Mouse (Mus musculus) frontal cortex, adult 2 months (tissue): ENCODE data around the gene Tjp3. TPM values are rescaled to one million over a fixed set of nuclear protein-coding genes. Genes with fewer than 3 reads are reported as not detected.
A peak's percentile ranks its signal among the peaks of the same experiment; 100 is the strongest.

ENCODE experiments used
- DNase-seq, 2 experiments: peaks; one replicate each; pipeline ENCODE4 v3.0.0; 2022; ENCODE audit warnings: low spot score in 1 of 2; ENCODE audit errors: extremely low spot score in 1 of 2
- polyA plus RNA-seq: library from polyadenylated mRNA; depleted of rRNA; stranded (reverse); fragments of >200 nt; gene quantifications from 2 replicates; pipeline ENCODE4 v1.2.3, GENCODE M21; 2012

Gene Tjp3
- polyA plus RNA-seq, 1 experiment = 0.34 TPM

- no peak for DNase-seq
Measured at GRCm38 (mm10) chr10:81299585-81300351, 8.4 kb upstream of the Tjp3 start.

- peak in 1 of 2 experiments; percentile 2 for DNase-seq
Measured at GRCm38 (mm10) chr10:81298369-81299100, 7.2 kb upstream of the Tjp3 start.

DNA sequence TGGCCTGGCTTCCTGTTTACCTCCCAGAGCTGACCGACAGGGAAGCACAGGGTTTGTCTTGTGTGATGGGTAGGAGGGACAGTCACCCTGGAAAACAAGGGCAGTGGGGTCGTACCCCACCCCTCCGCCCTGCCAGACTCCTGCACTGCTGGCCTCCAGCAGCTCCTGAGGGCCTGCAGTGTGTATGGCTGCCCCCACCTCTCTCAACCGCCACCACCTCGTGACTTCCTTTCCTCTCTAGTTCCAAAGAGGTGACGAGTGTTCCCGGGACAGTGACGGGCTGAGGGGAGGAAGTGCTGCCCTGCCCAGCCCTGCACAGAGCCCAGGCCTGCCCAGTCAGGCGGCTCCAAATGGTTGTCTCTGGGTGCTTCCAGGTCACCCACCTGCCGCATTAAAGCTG, 6.5 kb upstream of the Tjp3 start:
- peak in 1 of 2 experiments; percentile 3 for DNase-seq

- DNase-seq = no peak
Measured at GRCm38 (mm10) chr10:81297246-81297645, 5.9 kb upstream of the Tjp3 start.

DNA sequence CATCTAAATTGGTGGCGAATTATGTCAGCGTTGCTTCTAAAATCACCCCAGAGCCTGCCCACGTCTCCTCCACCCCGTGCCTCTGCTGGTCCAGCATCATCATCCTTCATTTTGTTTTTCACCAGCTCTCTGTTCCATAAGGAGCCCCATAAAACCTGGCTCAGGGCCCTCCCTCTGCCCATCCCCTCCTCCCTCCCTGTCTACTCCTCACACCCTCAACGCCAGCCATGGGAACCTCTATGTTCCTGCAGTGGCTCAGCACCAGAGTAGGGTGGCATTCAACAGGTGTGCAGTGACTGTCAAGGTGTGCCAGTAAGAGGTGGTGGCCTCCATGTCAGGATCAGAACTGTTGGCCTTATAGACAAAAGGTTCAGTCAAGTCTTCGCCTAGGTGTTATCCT, 3.8 kb upstream of the Tjp3 start:
- DNase-seq = peak in 1 of 2 experiments; percentile 75

- no peak for DNase-seq
Measured at GRCm38 (mm10) chr10:81294442-81294841, 3.1 kb upstream of the Tjp3 start.

DNA sequence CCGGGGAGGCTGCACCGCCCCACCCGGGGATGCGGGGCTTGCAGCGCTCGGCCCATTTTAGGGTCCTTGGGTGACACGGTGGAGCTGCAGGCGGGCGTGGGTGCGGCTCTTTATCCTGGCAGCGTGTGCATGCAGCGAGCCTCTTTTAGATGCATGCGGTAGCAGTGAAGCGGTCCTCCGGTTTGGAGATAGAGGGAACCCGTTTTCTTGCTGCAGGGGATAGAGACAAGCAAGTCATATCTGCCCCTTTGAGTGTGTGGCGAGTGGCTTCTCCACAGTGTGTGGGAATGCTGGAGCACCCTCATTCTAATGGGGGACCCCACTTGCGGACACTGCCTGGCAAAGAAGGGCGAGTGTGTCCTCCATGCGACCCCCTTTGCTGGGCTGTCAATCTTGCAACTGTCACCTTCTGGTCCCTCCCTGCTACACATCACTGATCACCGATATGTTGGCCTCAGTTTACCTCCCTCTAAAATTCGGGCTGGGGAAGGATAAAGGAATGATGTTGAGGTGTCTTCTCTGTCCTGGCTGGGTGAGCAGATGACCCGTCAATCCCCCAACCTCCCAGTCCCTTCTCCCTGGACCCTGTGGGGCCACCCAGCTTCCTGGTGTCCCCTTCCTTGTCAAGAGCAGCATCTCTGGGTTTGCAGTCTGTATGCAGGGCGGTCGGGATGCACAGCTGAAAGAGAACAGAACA, 2.1 kb upstream of the Tjp3 start:
- DNase-seq = no peak

- peak in 1 of 2 experiments; percentile 100 for DNase-seq
Measured at GRCm38 (mm10) chr10:81292554-81293333, 1.4 kb upstream of the Tjp3 start, which contains the start of gene Pip5k1c. Pip5k1c (plus strand) TSS chr10:81292963.

DNA sequence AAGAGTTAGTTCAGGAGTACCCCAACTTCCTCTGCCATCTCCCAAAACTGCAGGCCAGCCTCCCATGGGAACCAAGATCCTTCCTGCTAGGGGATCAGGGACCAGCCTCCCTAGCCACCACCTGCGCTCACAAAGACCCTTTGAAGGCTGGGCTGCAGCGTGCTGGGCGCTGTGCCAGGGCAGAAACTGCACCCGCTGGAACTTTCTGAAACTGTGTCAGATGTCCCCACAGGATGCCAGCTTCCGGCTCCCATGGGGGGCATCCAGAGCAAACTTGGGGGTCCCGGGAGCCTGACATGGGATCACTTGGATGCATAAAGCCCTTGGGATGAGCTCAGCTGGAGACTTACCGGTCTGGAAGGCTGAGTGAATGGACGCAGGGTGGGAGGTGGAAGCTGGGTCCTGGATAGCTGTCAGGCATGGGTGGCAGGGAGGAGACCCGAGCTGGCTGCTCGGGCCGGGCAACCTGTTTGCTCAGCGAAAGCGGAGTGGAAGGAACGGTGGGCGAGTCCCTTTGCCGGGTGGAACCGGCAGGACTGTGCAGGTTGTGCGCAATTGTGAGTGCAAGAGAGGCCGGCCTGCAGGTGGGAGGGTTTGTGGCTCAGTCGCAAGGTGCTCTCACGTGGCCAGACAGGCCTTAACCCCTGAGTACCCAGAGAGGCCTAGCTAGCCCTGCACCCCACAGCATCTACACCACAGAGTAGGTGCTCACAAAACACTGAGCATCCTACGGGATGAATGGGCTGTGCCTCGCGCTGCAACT, 502 bp downstream of the Tjp3 start:
- peak in 1 of 2 experiments; percentile 4 for DNase-seq

DNA sequence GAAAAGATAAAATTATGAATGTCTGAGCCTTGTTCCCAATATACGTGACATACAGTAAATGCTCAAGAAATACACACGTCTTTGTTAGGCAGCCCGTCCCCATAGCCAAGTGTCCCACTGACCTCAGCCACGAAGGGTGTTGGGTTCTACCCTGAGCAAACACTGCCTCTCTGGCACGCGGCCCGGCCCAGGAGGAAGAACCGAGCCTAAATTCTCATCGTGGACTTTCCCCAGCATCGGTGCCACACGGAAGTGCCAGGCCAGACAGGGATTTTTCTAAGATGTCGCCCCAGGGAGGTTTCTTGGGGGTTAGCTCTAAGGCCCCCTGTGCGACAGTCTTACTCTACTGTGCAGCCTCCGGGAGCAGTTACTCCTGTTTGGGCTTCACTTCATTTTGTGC, 1.6 kb downstream of the Tjp3 start:
- no peak for DNase-seq

- peak in 1 of 2 experiments; percentile 72 for DNase-seq
Measured at GRCm38 (mm10) chr10:81289278-81289677, 2.1 kb downstream of the Tjp3 start.

DNA sequence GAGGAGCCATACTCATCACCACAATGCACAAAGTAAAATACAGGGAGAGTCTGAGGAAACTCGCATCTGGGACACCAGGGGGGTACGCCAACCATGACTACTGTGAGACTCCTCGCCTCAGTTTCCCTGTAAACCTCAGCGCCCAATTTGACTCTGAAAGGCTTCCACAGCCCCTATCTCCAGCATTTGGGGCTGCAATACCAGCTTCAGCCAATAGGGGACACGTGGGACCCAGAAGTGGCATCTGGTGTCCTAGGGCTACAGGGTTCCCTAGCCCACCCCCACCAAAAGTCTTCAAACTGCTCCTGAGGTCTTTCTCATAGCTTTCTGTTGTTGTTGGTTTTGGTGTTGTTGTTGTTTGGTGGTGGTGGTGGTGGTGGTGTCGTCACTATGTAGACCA, 2.8 kb downstream of the Tjp3 start:
- DNase-seq = no peak

DNA sequence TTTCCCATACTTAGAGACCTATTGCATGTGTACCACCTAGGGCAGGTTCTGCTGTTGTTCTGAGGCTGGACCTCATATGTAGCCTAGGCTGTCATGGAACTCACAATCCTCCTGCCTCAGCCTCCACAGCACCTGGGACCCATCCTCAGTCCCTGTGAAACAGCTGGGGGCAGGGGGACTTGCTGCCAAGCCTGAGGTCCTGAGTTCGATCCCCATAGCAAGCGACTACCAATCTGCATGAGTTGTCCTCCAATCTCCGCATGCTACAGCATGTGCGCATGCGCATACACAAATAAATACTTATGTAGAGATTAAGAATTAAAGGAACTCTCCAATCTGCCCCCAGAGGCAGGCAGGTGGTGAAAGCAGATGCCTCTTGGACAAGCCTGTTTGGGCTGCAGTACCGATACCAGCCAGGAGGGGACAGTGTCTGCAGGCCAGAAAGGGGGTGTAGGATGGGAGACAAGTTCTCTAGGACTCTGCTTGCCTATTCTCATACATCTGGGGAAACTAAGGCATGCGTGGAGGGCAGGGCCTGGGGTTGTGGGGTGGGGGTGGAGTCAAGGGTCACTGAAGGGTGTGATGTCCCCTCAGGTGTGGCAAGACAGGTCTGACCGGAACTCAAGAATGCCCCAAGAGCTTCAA, 3.7 kb downstream of the Tjp3 start:
- peak in 1 of 2 experiments; percentile 62 for DNase-seq

DNA sequence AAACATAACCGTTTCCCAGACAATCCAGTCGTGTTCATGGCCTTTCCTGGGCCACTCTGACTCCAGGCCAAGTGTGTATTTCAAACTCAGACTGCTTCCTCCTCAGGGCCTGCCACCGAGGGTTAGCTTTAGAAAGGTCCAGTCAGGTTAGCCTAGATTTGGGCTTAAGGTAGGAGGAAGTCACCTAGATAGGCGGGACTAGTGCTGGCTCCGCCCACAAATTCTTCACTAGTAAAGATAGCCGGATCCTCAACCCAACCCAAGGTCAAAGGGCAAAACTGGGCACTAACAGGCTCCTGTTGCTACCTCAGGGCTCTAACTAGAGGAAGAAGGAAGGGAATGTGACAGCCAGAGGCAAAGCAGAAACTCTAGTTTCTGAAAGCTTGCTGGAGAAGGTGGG, 4.8 kb downstream of the Tjp3 start:
- no peak for DNase-seq

DNA sequence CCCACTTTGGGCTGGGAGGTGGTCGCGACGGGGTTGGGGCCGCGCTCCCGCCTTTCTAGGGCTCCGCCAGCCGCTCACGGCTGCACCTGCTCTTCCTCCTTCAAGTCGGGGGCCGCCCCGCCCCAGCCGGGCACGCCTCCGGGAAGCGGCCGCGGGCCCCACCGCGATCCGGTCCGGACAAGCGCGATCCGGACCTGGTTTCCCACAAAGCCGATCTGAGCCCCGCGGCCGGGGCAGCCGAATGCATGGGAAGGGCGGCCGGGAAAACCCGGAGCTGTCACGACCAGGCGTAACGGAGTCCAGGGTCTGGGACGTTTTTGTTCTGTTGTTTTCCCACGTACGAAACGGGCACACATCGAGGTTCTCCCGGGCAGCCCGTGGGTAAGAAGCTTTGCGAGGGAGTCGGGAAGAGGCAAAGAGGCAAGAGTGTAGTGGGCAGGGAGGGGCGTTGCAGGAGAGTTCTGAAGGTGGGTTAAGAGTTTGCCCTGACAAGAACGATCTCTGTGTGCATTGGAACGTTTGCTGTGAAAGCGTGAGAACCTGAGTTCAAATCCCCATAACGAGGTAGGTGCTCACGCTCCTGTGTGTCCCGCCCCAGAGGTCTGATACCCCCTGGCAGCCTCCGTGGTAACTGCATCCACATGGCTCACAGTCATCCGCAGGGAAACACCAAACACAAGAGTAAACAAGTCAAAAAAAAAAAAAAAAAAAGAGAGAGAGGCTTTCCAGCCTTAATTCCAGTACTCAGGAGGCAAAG, 5.5 kb downstream of the Tjp3 start:
- DNase-seq = peak in 1 of 2 experiments; percentile 86

- no peak for DNase-seq
Measured at GRCm38 (mm10) chr10:81284719-81285118, 6.7 kb downstream of the Tjp3 start.

DNA sequence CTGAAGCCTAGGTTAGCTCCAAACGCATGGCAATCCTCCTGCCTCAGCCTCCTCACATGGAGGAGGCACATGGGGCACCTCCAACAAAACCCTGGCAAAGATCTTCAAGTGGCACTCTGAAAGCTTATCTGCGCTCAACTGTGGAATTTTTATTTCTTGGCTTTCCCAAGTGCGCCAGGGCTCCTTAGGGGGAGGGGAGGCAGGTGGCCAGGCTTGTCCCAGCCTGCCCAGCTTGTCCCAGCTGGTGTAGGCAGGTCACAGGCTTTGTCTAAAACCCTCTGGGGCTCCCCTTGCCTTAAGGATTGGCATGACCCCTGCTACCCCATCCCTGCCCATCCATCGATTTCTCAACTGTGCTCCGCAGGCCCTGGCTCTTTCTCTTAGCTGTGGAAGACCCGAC, 7.2 kb downstream of the Tjp3 start:
- DNase-seq = no peak

- no peak for DNase-seq
Measured at GRCm38 (mm10) chr10:81279496-81279895, 11.9 kb downstream of the Tjp3 start.

DNA sequence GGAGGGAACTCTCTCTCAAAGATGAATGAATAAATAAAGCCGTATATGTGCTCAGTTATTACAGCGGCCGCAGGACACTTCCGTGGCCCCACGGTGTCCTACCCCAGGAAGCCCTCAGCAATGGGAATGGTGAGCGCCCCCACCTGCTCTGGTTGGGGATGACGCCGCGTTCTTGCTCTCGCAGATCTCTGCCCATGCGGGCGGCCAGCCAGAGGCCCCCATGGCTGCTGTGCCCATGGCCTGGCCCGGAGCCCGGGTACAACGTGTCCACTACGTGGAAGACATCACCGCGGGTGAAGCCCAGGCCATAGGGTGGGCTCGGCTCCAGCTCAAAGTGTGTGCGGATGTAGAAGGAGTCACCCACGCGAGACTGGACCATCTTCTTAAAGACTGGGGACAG, 13.7 kb downstream of the Tjp3 start:
- no peak for DNase-seq
